In genomic region chr8:80318231-80318870, GRCm38 (mm10) we compare ENCODE assay signal across 13 mouse cellular contexts.
A peak's percentile ranks its signal among the peaks of the same experiment; 100 is the strongest.
DNase-seq lines count a peak whose midpoint lies in the region; ATAC-seq and TF ChIP-seq lines count a peak whose summit lies in the region.
"Had no signal": no experiment of that assay in that cellular context is flagged by ENCODE, and none has a peak within 500 bp of the region (broad histone marks: within the 10 kb centered on the region; RNA-seq: fewer than 3 reads in every experiment).

No protein-coding gene starts in this region.

- 47% methylated on average over 6 of the region's 6 CpGs for WGBS in forebrain, embryonic 12.5 days
- WGBS in forebrain, embryonic 14.5 days = 42% methylated on average over 6 of the region's 6 CpGs
- 33% methylated on average over 6 of the region's 6 CpGs for WGBS in cerebellum, adult 2 months

- no peak overlapping the region for H3K4me2 ChIP-seq in forebrain, embryonic 12.5 days
- H3K4me2 ChIP-seq in forebrain, embryonic 14.5 days (ENCODE audit: low read length) = no peak overlapping the region
- H3K4me2 ChIP-seq: heart, embryonic 11.5 days had no signal

- TF ChIP-seq POLR2A in cerebellum, adult 2 months (IDR thresholded peaks at IDR 0.05; ENCODE audit: borderline replicate concordance, insufficient read depth, low read length) = no peak

- H3K9me3 ChIP-seq in forebrain, embryonic 12.5 days = no peaks in the 10 kb centered on the region
- no peaks in the 10 kb centered on the region for H3K9me3 ChIP-seq in forebrain, embryonic 14.5 days (replicated peaks; ENCODE audit: control insufficient read depth, low read length)
- H3K9me3 ChIP-seq: G1E had no signal

- no peak for TF ChIP-seq CTCF in cerebellum, adult 2 months (IDR thresholded peaks at IDR 0.05; ENCODE audit: borderline replicate concordance, insufficient read depth, low read depth, low read length)

- no peak overlapping the region for H3K27ac ChIP-seq in forebrain, embryonic 12.5 days
- no peak overlapping the region for H3K27ac ChIP-seq in forebrain, embryonic 14.5 days (ENCODE audit: low read depth, low read length)
- H3K27ac ChIP-seq in cerebellum, adult 2 months (ENCODE audit: insufficient read depth, low read length) = no peak overlapping the region
- H3K27ac ChIP-seq: gastrocnemius, adult 2 months had no signal

- peaks cover 30% of the 10 kb centered on the region for H3K27me3 ChIP-seq in forebrain, embryonic 12.5 days
- H3K27me3 ChIP-seq in forebrain, embryonic 14.5 days (replicated peaks; ENCODE audit: control insufficient read depth, insufficient read depth, low read length) = no peaks in the 10 kb centered on the region
- no peaks in the 10 kb centered on the region for H3K27me3 ChIP-seq in cerebellum, adult 2 months (ENCODE audit: control insufficient read depth, insufficient read depth, low read length)

- DNase-seq in forebrain, embryonic 14.5 days (ENCODE audit: low spot score) = no peak
- peak; percentile 20 for DNase-seq in brain, adult 2 months (ENCODE audit: low read depth, low spot score)
- DNase-seq in thymus, postnatal 25 days = no peak
- DNase-seq in kidney, postnatal 14 days = no peak
- DNase-seq in cerebellum, adult 2 months = no peak
- DNase-seq: gastrocnemius, adult 2 months; kidney, adult 11 months had no signal

- H3K36me3 ChIP-seq in forebrain, embryonic 12.5 days (replicated peaks) = no peaks in the 10 kb centered on the region
- H3K36me3 ChIP-seq in forebrain, embryonic 14.5 days (ENCODE audit: control insufficient read depth, insufficient read depth, low read length) = no peaks in the 10 kb centered on the region
- H3K36me3 ChIP-seq: G1E had no signal

- H3K4me3 ChIP-seq in forebrain, embryonic 12.5 days (replicated peaks) = no peak overlapping the region
- H3K4me3 ChIP-seq in forebrain, embryonic 14.5 days (ENCODE audit: low read depth, low read length) = no peak overlapping the region
- no peak overlapping the region for H3K4me3 ChIP-seq in cerebellum, adult 2 months (replicated peaks; ENCODE audit: insufficient read depth, low read depth, low read length)
- H3K4me3 ChIP-seq: gastrocnemius, adult 2 months had no signal

- peaks cover 24% of the 10 kb centered on the region for H3K4me1 ChIP-seq in forebrain, embryonic 12.5 days
- peaks cover 9% of the 10 kb centered on the region for H3K4me1 ChIP-seq in forebrain, embryonic 14.5 days (ENCODE audit: control insufficient read depth, insufficient read depth, low read length)
- H3K4me1 ChIP-seq in cerebellum, adult 2 months (ENCODE audit: control insufficient read depth, insufficient read depth, low read length) = no peaks in the 10 kb centered on the region

- peak overlapping the region; percentile 33; the same call in 1 of the 2 replicates for H3K9ac ChIP-seq in forebrain, embryonic 12.5 days
- H3K9ac ChIP-seq in forebrain, embryonic 14.5 days (ENCODE audit: low read length) = no peak overlapping the region

- no peak for ATAC-seq in forebrain, embryonic 12.5 days (ENCODE audit: low FRiP score)
- ATAC-seq in forebrain, embryonic 14.5 days = no peak
- ATAC-seq in granulocyte monocyte progenitor cell, adult 5-6 weeks (replicated peaks; ENCODE audit: poor library complexity, severe bottlenecking) = 0 out of 2 replicates have a peak, but pooled peaks have one; percentile 14
- 0 out of 2 replicates have a peak, but pooled peaks have one; percentile 3 for ATAC-seq in megakaryocyte progenitor cell, adult 5-6 weeks (replicated peaks; ENCODE audit: poor library complexity)
- ATAC-seq: activated CD4-positive, CD25-positive, alpha-beta regulatory T cell, adult 4 months had no signal

Comparison
In these comparisons a context has a peak if more than half of its experiments do, and no peak if none do; other contexts are left out.
1. ATAC-seq: peak in granulocyte monocyte progenitor cell, adult 5-6 weeks (single experiment) and megakaryocyte progenitor cell, adult 5-6 weeks (single experiment); none in forebrain, embryonic 12.5 days (single experiment) and forebrain, embryonic 14.5 days (single experiment).